ENCODE assay signal across 16 mouse cellular contexts in genomic region chr9:7270071-7270470, GRCm38 (mm10). TPM values are rescaled to one million over a fixed set of nuclear protein-coding genes. Genes with fewer than 3 reads are reported as not detected.
DNase-seq lines count a peak whose midpoint lies in the region; ATAC-seq and TF ChIP-seq lines count a peak whose summit lies in the region.
"Had no signal": no experiment of that assay in that cellular context is flagged by ENCODE, and none has a peak within 500 bp of the region (broad histone marks: within the 10 kb centered on the region; RNA-seq: fewer than 3 reads in every experiment).

No protein-coding gene starts in this region.

- TF ChIP-seq CTCF in heart, adult 2 months (IDR thresholded peaks at IDR 0.05) = no peak

- TF ChIP-seq POLR2A in heart, adult 2 months (IDR thresholded peaks at IDR 0.05; ENCODE audit: insufficient read depth, low read depth, low read length) = no peak

- no peaks in the 10 kb centered on the region; the same call in 1 of the 2 replicates for H3K4me1 ChIP-seq in heart, adult 2 months (ENCODE audit: control insufficient read depth, insufficient read depth, low read length)
- H3K4me1 ChIP-seq: megakaryocyte, embryonic 14.5 days; stomach, embryonic 15.5 days had no signal

- H3K9ac ChIP-seq in heart, adult 2 months (ENCODE audit: low read depth, low read length) = no peak overlapping the region
- H3K9ac ChIP-seq: stomach, embryonic 15.5 days had no signal

- no peaks in the 10 kb centered on the region for H3K27me3 ChIP-seq in heart, adult 2 months (ENCODE audit: control insufficient read depth, insufficient read depth, low read length)
- H3K27me3 ChIP-seq: megakaryocyte, embryonic 14.5 days; stomach, embryonic 15.5 days had no signal

- H3K79me2 ChIP-seq in heart, adult 2 months (replicated peaks; ENCODE audit: control insufficient read depth, insufficient read depth, low read length) = no peaks in the 10 kb centered on the region

- intact Hi-C loops in heart, postnatal 25 days (cut with DNase I) = no loop called here
- intact Hi-C loops in heart, adult 2 months (cut with DNase I) = no loop called here
- intact Hi-C loops in heart, postnatal 10 days (cut with DNase I) = no loop called here

- 13% methylated on average over 3 of the region's 3 CpGs for WGBS in heart, adult 2 months

- H3K27ac ChIP-seq in heart, adult 2 months = no peak overlapping the region
- H3K27ac ChIP-seq: hindbrain, postnatal 0 days; stomach, embryonic 15.5 days had no signal

- H3K4me3 ChIP-seq in heart, adult 2 months = no peak overlapping the region
- H3K4me3 ChIP-seq: megakaryocyte, embryonic 14.5 days; stomach, embryonic 15.5 days had no signal

- ATAC-seq in megakaryocyte progenitor cell, adult 5-6 weeks (replicated peaks; ENCODE audit: poor library complexity) = peak; percentile 63
- ATAC-seq: hindbrain, postnatal 0 days had no signal

- DNase-seq in heart, adult 18-20 months = peak; percentile 38 to 51
- no peak for DNase-seq in heart, postnatal 25 days (ENCODE audit: low spot score)
- peak in 1 of 2 experiments; percentile 20 for DNase-seq in heart, adult 2 months
- peak; percentile 69 to 71 for DNase-seq in heart, postnatal 10 days
- no peak for DNase-seq in cerebellum, adult 11 months
- DNase-seq in thymus, postnatal 25 days = no peak
- no peak for DNase-seq in ovary, postnatal 14 days (ENCODE audit: low spot score)
- DNase-seq: cerebellum, adult 8-10 months; gastrocnemius, postnatal 14 days; kidney, adult 8-10 months; right cerebral cortex, postnatal 25 days had no signal

- no peaks in the 10 kb centered on the region for H3K36me3 ChIP-seq in heart, adult 2 months (ENCODE audit: control insufficient read depth, insufficient read depth, low read length)
- H3K36me3 ChIP-seq: stomach, embryonic 15.5 days had no signal

- 0 out of 2 replicates have a peak, but pooled peaks have one; percentile 52 for TF ChIP-seq EP300 in heart, adult 2 months (IDR thresholded peaks at IDR 0.05; ENCODE audit: insufficient read depth, low read depth, low read length)

RNA-seq across cellular contexts. Expression of gene Mmp13, which starts 2.2 kb away (rescaled TPM):
- total RNA-seq in heart, adult 18-20 months (2021) = under 1 TPM in 1 of 2 experiments, not detected in 1; 0.20 TPM
- total RNA-seq in heart, postnatal 25 days (2021) = under 1 TPM; 0.26 to 0.50 TPM
- total RNA-seq in heart, adult 2 months (2021) = under 1 TPM; 0.16 to 0.44 TPM
- polyA plus RNA-seq in heart, adult 2 months (2012; rRNA removed) = 0.45 and 0.59 TPM in 2 replicates
- total RNA-seq in heart, postnatal 10 days (2021) = not detected
- total RNA-seq in megakaryocyte progenitor cell, adult 5-6 weeks (2015) = not detected in 2 replicates
- total RNA-seq in megakaryocyte progenitor cell, adult 5-6 weeks (2017) = not detected in 2 replicates
- total RNA-seq: gastrocnemius, postnatal 14 days; layer of hippocampus, adult 18-20 months had no signal

Comparison
In these comparisons a context has a peak if more than half of its experiments do, and no peak if none do; other contexts are left out.
1. DNase-seq: peak in heart, adult 18-20 months (2 of 2) and heart, postnatal 10 days (2 of 2); none in heart, postnatal 25 days (single experiment), cerebellum, adult 11 months (single experiment), thymus, postnatal 25 days (single experiment) and ovary, postnatal 14 days (single experiment).